Mouse (Mus musculus) intestine, embryonic 16.5 days (tissue): ENCODE measurements around the gene Vsx1. TPM values are rescaled to one million over a fixed set of nuclear protein-coding genes. Genes with fewer than 3 reads are reported as not detected.
A peak's percentile ranks its signal among the peaks of the same experiment; 100 is the strongest.

Experiments
- ATAC-seq: fragments of 200-750 bp; cut with Nextera tagmentation; 2 replicates; pipeline ENCODE4 v1.8.0; 2017; ENCODE audit warnings: moderate TSS enrichment, moderate library complexity
- H3K27ac ChIP-seq: fragments of 300-500 bp; sonication (generic); 2 replicates; pipeline ENCODE4 v1.5.1; 2014; ENCODE audit warnings: mild to moderate bottlenecking, low read length
- H3K27me3 ChIP-seq: fragments of 300-500 bp; sonication (generic); replicated peaks from 2 replicates; pipeline ENCODE4 v1.6.1; 2014; ENCODE audit warnings: low read length, control low read depth, mixed read lengths; ENCODE audit not compliant: control insufficient read depth, insufficient read depth
- H3K36me3 ChIP-seq: fragments of 300-500 bp; sonication (generic); 2 replicates; pipeline ENCODE4 v1.6.1; 2014; ENCODE audit warnings: low read length, control low read depth; ENCODE audit not compliant: control insufficient read depth, insufficient read depth
- H3K4me1 ChIP-seq: fragments of 300-500 bp; sonication (generic); 2 replicates; pipeline ENCODE4 v1.6.1; 2014; ENCODE audit warnings: low read length, control low read depth, mixed read lengths; ENCODE audit not compliant: control insufficient read depth, insufficient read depth
- H3K4me2 ChIP-seq: fragments of 300-500 bp; sonication (generic); 2 replicates; pipeline ENCODE4 v1.6.1; 2014; ENCODE audit warnings: low read depth, low read length, control low read depth
- H3K4me3 ChIP-seq: fragments of 300-500 bp; sonication (generic); 2 replicates; pipeline ENCODE4 v1.5.1; 2014; ENCODE audit warnings: mild to moderate bottlenecking, low read length
- H3K9ac ChIP-seq: fragments of 300-500 bp; sonication (generic); 2 replicates; pipeline ENCODE4 v1.6.1; 2014; ENCODE audit warnings: low read depth, low read length
- H3K9me3 ChIP-seq: fragments of 300-500 bp; sonication (generic); 2 replicates; pipeline ENCODE4 v1.6.1; 2016; ENCODE audit warnings: low read length, control low read depth; ENCODE audit not compliant: control insufficient read depth
- WGBS: fragments of 180-500 bp; shearing (Covaris S2); extraction: QIAGEN DNeasy Blood & Tissue Kit; methylation state at CpG from one replicate; pipeline ENCODE4 v1.1.7; 2014; 5-methylcytosine and 5-hydroxymethylcytosine counted together
- polyA plus RNA-seq: library from polyadenylated mRNA; unstranded; fragments of >200 nt; fragmentation: Nextera tagmentation; extraction: Ambion mirVana; gene quantifications from 2 replicates; pipeline ENCODE4 v1.2.1, GENCODE M21; 2015

The Vsx1 gene
- polyA plus RNA-seq, 1 experiment from 2014 or later, result not detected

GRCm38 (mm10) chr2:150663255-150663654 lies 25.9 kb downstream of the Vsx1 start:
- Histone ChIP-seq H3K4me2 (no peak overlapping the region), H3K36me3 (no peaks in the 10 kb centered on the region), H3K4me1 (peaks cover 11% of the 10 kb centered on the region), H3K9me3 (no peaks in the 10 kb centered on the region), H3K4me3 (no peak overlapping the region), H3K9ac (no peak overlapping the region), H3K27me3 (no peaks in the 10 kb centered on the region), H3K27ac (peak overlapping the region; percentile 49; the same call in 1 of the 2 replicates)
- no peak for ATAC-seq
- WGBS, result 62% methylated on average over 9 of the region's 9 CpGs

GRCm38 (mm10) chr2:150662007-150662406 lies 27.2 kb downstream of the Vsx1 start:
- 85% methylated on average over 2 of the region's 2 CpGs for WGBS

GRCm38 (mm10) chr2:150660668-150661451 lies 28.3 kb downstream of the Vsx1 start:
- no peak overlapping the region for H3K4me2 ChIP-seq
- WGBS, result 77% methylated on average over 5 of the region's 5 CpGs
- H3K36me3 ChIP-seq, result no peaks in the 10 kb centered on the region
- H3K4me1 ChIP-seq, result peaks cover 4% of the 10 kb centered on the region; the same call in 1 of the 2 replicates
- ATAC-seq, result no peak; the same call in 1 of the 2 replicates
- H3K4me3 ChIP-seq, result no peak overlapping the region
- H3K9ac ChIP-seq, result no peak overlapping the region
- H3K9me3 ChIP-seq, result no peaks in the 10 kb centered on the region
- no peaks in the 10 kb centered on the region for H3K27me3 ChIP-seq
- H3K27ac ChIP-seq, result no peak overlapping the region

More at GRCm38 (mm10) chr2:150662007-150662406, 27.2 kb downstream of the Vsx1 start:
- Histone ChIP-seq H3K4me1 (peaks cover 11% of the 10 kb centered on the region), H3K9ac (no peak overlapping the region), H3K9me3 (no peaks in the 10 kb centered on the region), H3K27me3 (no peaks in the 10 kb centered on the region), H3K36me3 (no peaks in the 10 kb centered on the region), H3K27ac (no peak overlapping the region), H3K4me2 (no peak overlapping the region), H3K4me3 (no peak overlapping the region)
- no peak for ATAC-seq

GRCm38 (mm10) chr2:150660049-150660448 lies 29.1 kb downstream of the Vsx1 start:
- no peak overlapping the region for H3K9ac ChIP-seq
- H3K4me3 ChIP-seq, result no peak overlapping the region
- 63% methylated on average over 4 of the region's 4 CpGs for WGBS
- no peak for ATAC-seq
- 0 out of 2 replicates have a peak, but pooled peaks cover under 1% of the 10 kb centered on the region for H3K4me1 ChIP-seq
- no peaks in the 10 kb centered on the region for H3K36me3 ChIP-seq
- no peaks in the 10 kb centered on the region for H3K9me3 ChIP-seq
- H3K27me3 ChIP-seq, result no peaks in the 10 kb centered on the region
- H3K27ac ChIP-seq, result no peak overlapping the region
- no peak overlapping the region for H3K4me2 ChIP-seq

GRCm38 (mm10) chr2:150656975-150657768 lies 32.0 kb downstream of the Vsx1 start:
- Histone ChIP-seq H3K4me1 (no peaks in the 10 kb centered on the region), H3K4me2 (no peak overlapping the region), H3K27me3 (no peaks in the 10 kb centered on the region), H3K27ac (no peak overlapping the region), H3K9me3 (no peaks in the 10 kb centered on the region), H3K9ac (no peak overlapping the region), H3K36me3 (no peaks in the 10 kb centered on the region), H3K4me3 (no peak overlapping the region)
- WGBS, result 57% methylated on average over 8 of the region's 8 CpGs
- ATAC-seq, result peak; percentile 80

GRCm38 (mm10) chr2:150656112-150656511 lies 33.0 kb downstream of the Vsx1 start:
- Histone ChIP-seq H3K27ac (no peak overlapping the region), H3K27me3 (no peaks in the 10 kb centered on the region), H3K4me2 (no peak overlapping the region), H3K36me3 (no peaks in the 10 kb centered on the region), H3K9me3 (no peaks in the 10 kb centered on the region), H3K4me3 (no peak overlapping the region), H3K9ac (no peak overlapping the region), H3K4me1 (peaks cover 2% of the 10 kb centered on the region; the same call in 1 of the 2 replicates)
- no peak for ATAC-seq
- WGBS, result 91% methylated on average over 3 of the region's 3 CpGs

GRCm38 (mm10) chr2:150655290-150655689 lies 33.9 kb downstream of the Vsx1 start:
- no peaks in the 10 kb centered on the region for H3K9me3 ChIP-seq

GRCm38 (mm10) chr2:150654814-150655213 lies 34.3 kb downstream of the Vsx1 start:
- no peaks in the 10 kb centered on the region for H3K9me3 ChIP-seq
- H3K27me3 ChIP-seq, result no peaks in the 10 kb centered on the region
- 85% methylated on average over 2 of the region's 2 CpGs for WGBS
- H3K27ac ChIP-seq, result no peak overlapping the region
- H3K4me2 ChIP-seq, result no peak overlapping the region
- H3K9ac ChIP-seq, result no peak overlapping the region
- H3K4me3 ChIP-seq, result no peak overlapping the region
- no peak for ATAC-seq
- H3K4me1 ChIP-seq, result peaks cover 8% of the 10 kb centered on the region; the same call in 1 of the 2 replicates
- H3K36me3 ChIP-seq, result no peaks in the 10 kb centered on the region

More at GRCm38 (mm10) chr2:150655290-150655689, 33.9 kb downstream of the Vsx1 start:
- no peak for ATAC-seq
- Histone ChIP-seq H3K9ac (no peak overlapping the region), H3K4me1 (peaks cover 8% of the 10 kb centered on the region; the same call in 1 of the 2 replicates), H3K27me3 (no peaks in the 10 kb centered on the region), H3K27ac (no peak overlapping the region), H3K36me3 (no peaks in the 10 kb centered on the region), H3K4me3 (no peak overlapping the region), H3K4me2 (no peak overlapping the region)
- WGBS, result 78% methylated on average over 6 of the region's 6 CpGs

GRCm38 (mm10) chr2:150651366-150651765 lies 37.8 kb downstream of the Vsx1 start:
- no peak overlapping the region for H3K4me2 ChIP-seq
- H3K9me3 ChIP-seq, result no peaks in the 10 kb centered on the region
- H3K27ac ChIP-seq, result peak overlapping the region; percentile 77
- no peak overlapping the region for H3K4me3 ChIP-seq
- H3K4me1 ChIP-seq, result peaks cover 8% of the 10 kb centered on the region; the same call in 1 of the 2 replicates
- ATAC-seq, result peak; percentile 52
- WGBS, result 33% methylated on average over 9 of the region's 9 CpGs
- H3K9ac ChIP-seq, result no peak overlapping the region
- H3K36me3 ChIP-seq, result no peaks in the 10 kb centered on the region
- no peaks in the 10 kb centered on the region for H3K27me3 ChIP-seq
